Comparison of ENCODE assay signal across 24 mouse cellular contexts in genomic region chr11:20982500-20982899, GRCm38 (mm10).
DNase-seq lines count a peak whose midpoint lies in the region; ATAC-seq and TF ChIP-seq lines count a peak whose summit lies in the region.
"Had no signal": no experiment of that assay in that cellular context is flagged by ENCODE, and none has a peak within 500 bp of the region (broad histone marks: within the 10 kb centered on the region; RNA-seq: fewer than 3 reads in every experiment).

No protein-coding gene starts in this region.

- peak; percentile 99 for TF ChIP-seq EP300 in lung, postnatal 0 days (IDR thresholded peaks at IDR 0.05)

- no peaks in the 10 kb centered on the region for H3K36me3 ChIP-seq in lung, embryonic 14.5 days (ENCODE audit: insufficient read depth)
- no peaks in the 10 kb centered on the region for H3K36me3 ChIP-seq in lung, postnatal 0 days (ENCODE audit: insufficient read depth, low read length)
- H3K36me3 ChIP-seq: embryonic facial prominence, embryonic 12.5 days; embryonic facial prominence, embryonic 15.5 days; forebrain, embryonic 12.5 days; forebrain, embryonic 15.5 days; heart, embryonic 13.5 days had no signal

- H3K9ac ChIP-seq in lung, embryonic 14.5 days = no peak overlapping the region
- H3K9ac ChIP-seq in lung, postnatal 0 days (replicated peaks; ENCODE audit: low read depth) = no peak overlapping the region
- H3K9ac ChIP-seq: embryonic facial prominence, embryonic 12.5 days; embryonic facial prominence, embryonic 15.5 days; forebrain, embryonic 12.5 days; forebrain, embryonic 15.5 days; heart, embryonic 13.5 days; hindbrain, embryonic 14.5 days had no signal

- H3K4me3 ChIP-seq in lung, embryonic 14.5 days (ENCODE audit: low read depth, low read length) = no peak overlapping the region
- H3K4me3 ChIP-seq in lung, adult 2 months (replicated peaks; ENCODE audit: extremely low read depth, low read depth, low read length) = no peak overlapping the region
- no peak overlapping the region for H3K4me3 ChIP-seq in lung, postnatal 0 days (ENCODE audit: low read depth, low read length)
- H3K4me3 ChIP-seq: embryonic facial prominence, embryonic 12.5 days; embryonic facial prominence, embryonic 15.5 days; forebrain, embryonic 12.5 days; forebrain, embryonic 15.5 days; heart, embryonic 13.5 days had no signal

- no peak overlapping the region for H3K4me2 ChIP-seq in lung, embryonic 14.5 days
- H3K4me2 ChIP-seq in lung, postnatal 0 days (replicated peaks; ENCODE audit: low read depth, low read length) = no peak overlapping the region
- H3K4me2 ChIP-seq: embryonic facial prominence, embryonic 12.5 days; embryonic facial prominence, embryonic 15.5 days; forebrain, embryonic 12.5 days; forebrain, embryonic 15.5 days; heart, embryonic 13.5 days; hindbrain, embryonic 14.5 days had no signal

- H3K27me3 ChIP-seq in lung, embryonic 14.5 days (ENCODE audit: insufficient read depth, low read length) = no peaks in the 10 kb centered on the region
- no peaks in the 10 kb centered on the region for H3K27me3 ChIP-seq in lung, postnatal 0 days (replicated peaks; ENCODE audit: insufficient read depth, low read length)
- H3K27me3 ChIP-seq: embryonic facial prominence, embryonic 12.5 days; embryonic facial prominence, embryonic 15.5 days; forebrain, embryonic 12.5 days; forebrain, embryonic 15.5 days; heart, embryonic 13.5 days had no signal

- peak; percentile 40 for DNase-seq in lung, embryonic 14.5 days
- no peak for DNase-seq in lung, adult 2 months
- DNase-seq in lung, postnatal 0 days (ENCODE audit: low spot score) = peak; percentile 81
- DNase-seq in lung, postnatal 10 days = no peak
- peak; percentile 47 for DNase-seq in lung, postnatal 25 days (ENCODE audit: low spot score)
- DNase-seq in gastrocnemius, postnatal 4 days (ENCODE audit: low spot score in 2 of 2) = no peak
- DNase-seq: adrenal gland, postnatal 10 days; adrenal gland, postnatal 36 days; cerebellum, adult 18-20 months; cerebellum, adult 9-10 months; cerebellum, postnatal 25 days; gastrocnemius, postnatal 10 days; gastrocnemius, postnatal 36 days; heart, adult 18-20 months; heart, postnatal 14 days; heart, postnatal 4 days had no signal

- WGBS in lung, embryonic 14.5 days = 52% methylated on average over 6 of the region's 6 CpGs
- 66% methylated on average over 6 of the region's 6 CpGs for WGBS in lung, adult 2 months
- WGBS in lung, postnatal 0 days = 49% methylated on average over 6 of the region's 6 CpGs

- no peak for TF ChIP-seq CTCF in lung, embryonic 14.5 days (IDR thresholded peaks at IDR 0.05; ENCODE audit: low read depth)
- TF ChIP-seq CTCF in lung, adult 2 months (IDR thresholded peaks at IDR 0.05; ENCODE audit: insufficient read depth, low read length) = no peak
- TF ChIP-seq CTCF in lung, postnatal 0 days (IDR thresholded peaks at IDR 0.05) = no peak

- no peaks in the 10 kb centered on the region; the same call in 1 of the 2 replicates for H3K4me1 ChIP-seq in lung, embryonic 14.5 days (ENCODE audit: insufficient read depth)
- peaks cover 2% of the 10 kb centered on the region; the same call in 1 of the 2 replicates for H3K4me1 ChIP-seq in lung, adult 2 months (ENCODE audit: control insufficient read depth, insufficient read depth, low read length)
- H3K4me1 ChIP-seq in lung, postnatal 0 days (ENCODE audit: insufficient read depth, low read depth, low read length) = no peaks in the 10 kb centered on the region
- H3K4me1 ChIP-seq: embryonic facial prominence, embryonic 12.5 days; embryonic facial prominence, embryonic 15.5 days had no signal

- no peak for TF ChIP-seq POLR2A in lung, adult 2 months (IDR thresholded peaks at IDR 0.05; ENCODE audit: borderline replicate concordance, extremely low read depth, low read depth, low read length)

- H3K27ac ChIP-seq in lung, embryonic 14.5 days (ENCODE audit: low read depth) = 0 out of 2 replicates have a peak overlapping the region, but pooled peaks have one; percentile 12
- H3K27ac ChIP-seq in lung, postnatal 0 days (ENCODE audit: low read length) = peak overlapping the region; percentile 71
- H3K27ac ChIP-seq: embryonic facial prominence, embryonic 12.5 days; embryonic facial prominence, embryonic 15.5 days; forebrain, embryonic 12.5 days; forebrain, embryonic 15.5 days; heart, embryonic 13.5 days; hindbrain, embryonic 14.5 days; hindbrain, postnatal 0 days had no signal

- H3K9me3 ChIP-seq in lung, embryonic 14.5 days (ENCODE audit: low read depth, low read length) = no peaks in the 10 kb centered on the region
- H3K9me3 ChIP-seq in lung, postnatal 0 days (ENCODE audit: low read length) = no peaks in the 10 kb centered on the region
- H3K9me3 ChIP-seq: embryonic facial prominence, embryonic 12.5 days; embryonic facial prominence, embryonic 15.5 days; forebrain, embryonic 12.5 days; forebrain, embryonic 15.5 days; heart, embryonic 13.5 days had no signal

- no peak for ATAC-seq in lung, embryonic 14.5 days (ENCODE audit: insufficient read depth)
- peak; percentile 94 for ATAC-seq in lung, postnatal 0 days
- ATAC-seq: forebrain, embryonic 15.5 days; hindbrain, postnatal 0 days; inflammation-experienced regulatory T-cells, adult 6 months had no signal

Comparison
In these comparisons a context has a peak if more than half of its experiments do, and no peak if none do; other contexts are left out.
1. DNase-seq: peak in lung, embryonic 14.5 days (single experiment), lung, postnatal 0 days (single experiment) and lung, postnatal 25 days (single experiment); none in lung, adult 2 months (single experiment), lung, postnatal 10 days (single experiment) and gastrocnemius, postnatal 4 days (0 of 2).